Mouse (Mus musculus) testis, adult 2 months (tissue): Measurements from ENCODE around the gene Olfr653. TPM values are rescaled to one million over a fixed set of nuclear protein-coding genes. Genes with fewer than 3 reads are reported as not detected.

Experiments
- H3K27ac ChIP-seq: fragments of 200-500 bp; 2 replicates; pipeline ENCODE4 v1.5.1; 2012; ENCODE audit warnings: low read depth, low read length; ENCODE audit not compliant: control insufficient read depth, insufficient read depth
- H3K27me3 ChIP-seq: fragments of 200-500 bp; 2 replicates; pipeline ENCODE4 v1.6.1; 2012; ENCODE audit warnings: mild to moderate bottlenecking, low read length, moderate library complexity; ENCODE audit not compliant: control insufficient read depth, insufficient read depth
- H3K36me3 ChIP-seq: fragments of 200-500 bp; 2 replicates; pipeline ENCODE4 v1.6.1; 2012; ENCODE audit warnings: mild to moderate bottlenecking, low read length; ENCODE audit not compliant: control insufficient read depth, insufficient read depth
- H3K4me1 ChIP-seq: fragments of 200-500 bp; 2 replicates; pipeline ENCODE4 v1.6.1; 2012; ENCODE audit warnings: low read length; ENCODE audit not compliant: control insufficient read depth, insufficient read depth
- H3K4me3 ChIP-seq: fragments of 200-500 bp; 2 replicates; pipeline ENCODE4 v1.5.1; 2012; ENCODE audit warnings: low read depth, mild to moderate bottlenecking, low read length, moderate library complexity, mixed read lengths; ENCODE audit not compliant: control insufficient read depth
- CTCF ChIP-seq: fragments of 200-500 bp; IDR thresholded peaks from 2 replicates; pipeline ENCODE4 v1.5.1; 2012; ENCODE audit warnings: low read depth, mild to moderate bottlenecking, inconsistent platforms, low read length, moderate library complexity; ENCODE audit not compliant: control insufficient read depth, insufficient read depth, insufficient replicate concordance
- POLR2A ChIP-seq: fragments of 200-500 bp; IDR thresholded peaks from 2 replicates; pipeline ENCODE4 v1.6.1; 2012; ENCODE audit warnings: low read depth, mild to moderate bottlenecking, inconsistent platforms, low read length, moderate library complexity; ENCODE audit not compliant: control insufficient read depth
- polyA plus RNA-seq: library from polyadenylated mRNA; depleted of rRNA; stranded (reverse); fragments of >200 nt; gene quantifications from 2 replicates; pipeline ENCODE4 v1.2.3, GENCODE M21; 2012; rRNA removed

The Olfr653 gene
- polyA plus RNA-seq, 1 experiment = 0.06 TPM

DNA sequence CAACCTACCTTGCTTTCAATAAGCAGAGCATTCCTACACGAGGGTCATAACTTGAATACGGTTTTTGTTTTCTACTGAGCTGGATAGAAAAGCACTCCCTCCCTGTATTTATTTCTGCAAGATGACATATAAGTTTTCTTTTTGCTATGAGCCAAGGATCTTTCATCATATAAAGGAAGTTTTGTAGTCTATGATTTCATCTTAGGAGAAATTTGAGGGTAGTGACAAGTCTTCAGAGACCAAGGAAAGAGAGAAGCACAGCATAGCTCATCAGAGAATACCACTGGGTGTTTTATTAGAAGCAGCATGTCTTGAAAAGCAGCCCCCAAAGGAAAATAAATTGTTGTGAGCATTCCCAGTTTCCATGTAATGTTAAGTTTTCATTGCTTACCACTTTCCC is 24.6 kb downstream of the Olfr653 start, which contains the start of gene Olfr655:
TSS of gene Olfr655 (minus strand) at position 101 of the 400 bp plus-strand sequence.
- TF ChIP-seq POLR2A = no peak
- no peak for TF ChIP-seq CTCF

DNA sequence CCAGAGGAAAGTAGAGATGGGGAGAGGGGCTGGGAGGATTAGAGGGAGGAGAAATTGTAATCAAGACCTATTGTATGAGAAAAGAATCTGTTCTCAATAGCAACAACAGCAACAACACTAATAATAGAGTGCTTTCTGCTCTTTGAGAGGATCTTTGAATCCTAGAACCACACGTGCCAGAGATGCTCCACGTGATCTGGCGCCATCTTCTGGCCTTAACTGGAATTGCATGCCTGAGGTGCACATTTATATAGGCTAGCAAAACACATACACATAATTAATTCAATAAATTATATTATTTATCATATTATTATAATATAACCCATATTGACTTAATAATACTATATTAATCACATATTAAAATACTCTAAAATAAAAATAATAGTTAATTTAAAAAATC is 26.1 kb downstream of the Olfr653 start:
- Histone ChIP-seq H3K4me1 (no peaks in the 10 kb centered on the region), H3K4me3 (no peak overlapping the region), H3K27me3 (no peaks in the 10 kb centered on the region), H3K27ac (no peak overlapping the region), H3K36me3 (no peaks in the 10 kb centered on the region)
- TF ChIP-seq CTCF (peak; percentile 86; the same call in 1 of the 2 replicates), POLR2A (no peak)

More for the DNA sequence above, 24.6 kb downstream of the Olfr653 start, which contains the start of gene Olfr655:
- H3K4me1 ChIP-seq = no peaks in the 10 kb centered on the region
- H3K27ac ChIP-seq = no peak within 1 kb of the TSS
- no peak within 1 kb of the TSS for H3K4me3 ChIP-seq
- no peaks in the 10 kb centered on the region for H3K27me3 ChIP-seq
- H3K36me3 ChIP-seq = no peaks in the 10 kb centered on the region

DNA sequence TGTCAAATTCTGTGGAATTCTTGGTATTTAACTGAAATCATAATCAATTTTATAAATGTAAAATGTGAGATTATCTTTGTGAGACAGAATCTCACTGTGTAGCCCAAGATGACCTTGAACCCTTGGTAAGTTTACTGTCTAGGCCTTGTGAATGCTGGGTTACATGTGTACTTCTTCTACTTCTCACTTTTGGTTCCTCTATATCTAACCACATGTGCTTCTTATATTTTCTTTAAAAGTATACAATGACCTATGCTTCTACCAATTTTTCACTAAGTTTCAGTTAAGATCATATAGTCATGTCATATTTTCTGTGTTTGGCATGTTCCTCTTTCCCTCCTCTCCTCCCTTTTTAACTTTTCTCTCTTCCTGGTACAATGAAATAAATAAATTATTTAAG is 27.6 kb downstream of the Olfr653 start:
- no peaks in the 10 kb centered on the region for H3K27me3 ChIP-seq
- no peak overlapping the region for H3K4me3 ChIP-seq
- H3K27ac ChIP-seq = no peak overlapping the region
- no peak for TF ChIP-seq POLR2A
- no peak for TF ChIP-seq CTCF
- H3K4me1 ChIP-seq = no peaks in the 10 kb centered on the region
- H3K36me3 ChIP-seq = no peaks in the 10 kb centered on the region

DNA sequence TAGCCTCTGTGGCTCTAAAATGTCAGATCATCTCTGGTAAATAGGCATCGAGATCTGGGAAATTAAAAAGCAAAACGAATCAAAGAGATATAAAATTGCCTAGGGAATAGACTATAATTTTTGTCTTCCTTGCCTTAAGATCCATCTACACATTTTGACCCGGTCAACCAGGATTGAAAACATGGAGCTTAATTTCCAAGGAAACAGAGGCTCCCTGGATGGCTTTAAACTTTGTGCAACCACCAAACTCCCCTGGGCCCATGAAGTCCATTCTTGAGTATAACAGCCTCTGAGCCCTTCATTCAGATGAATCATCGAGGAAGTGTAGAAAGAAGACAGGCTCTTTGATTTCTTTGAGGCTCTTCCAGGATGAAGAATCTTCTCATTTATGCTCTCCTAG is 36.5 kb downstream of the Olfr653 start, which contains the start of gene Olfr656:
TSS of gene Olfr656 (plus strand) at position 301 of the 400 bp plus-strand sequence.
- no peak within 1 kb of the TSS for H3K4me3 ChIP-seq
- H3K4me1 ChIP-seq = no peaks in the 10 kb centered on the region
- TF ChIP-seq CTCF (no peak), POLR2A (no peak)
- H3K27ac ChIP-seq = no peak within 1 kb of the TSS
- H3K27me3 ChIP-seq = no peaks in the 10 kb centered on the region
- H3K36me3 ChIP-seq = no peaks in the 10 kb centered on the region

DNA sequence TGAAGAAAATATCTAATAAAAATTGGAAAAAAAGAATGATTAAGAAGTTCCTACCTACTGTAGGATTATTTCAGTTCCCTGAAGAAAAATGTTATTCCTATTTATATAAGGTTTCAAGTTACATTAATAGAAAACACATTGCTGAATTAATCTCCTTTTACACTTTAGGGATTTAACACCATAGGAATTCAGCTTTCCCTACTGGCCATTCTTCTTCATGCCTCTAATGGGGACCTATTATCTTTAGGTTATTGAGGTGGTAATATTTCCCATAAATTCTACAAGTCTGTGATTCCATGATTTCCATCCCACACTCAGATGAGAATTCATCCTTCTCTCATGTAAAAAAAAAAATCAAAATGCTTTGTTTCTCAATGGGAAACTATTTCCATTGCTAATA is 47.4 kb downstream of the Olfr653 start, which contains the start of gene Olfr657:
TSS of gene Olfr657 (plus strand) at position 301 of the 400 bp plus-strand sequence.
- no peak within 1 kb of the TSS for H3K4me3 ChIP-seq
- no peaks in the 10 kb centered on the region for H3K27me3 ChIP-seq
- H3K4me1 ChIP-seq = no peaks in the 10 kb centered on the region
- TF ChIP-seq CTCF = no peak
- TF ChIP-seq POLR2A = no peak
- H3K36me3 ChIP-seq = no peaks in the 10 kb centered on the region
- H3K27ac ChIP-seq = no peak within 1 kb of the TSS

Other genes starting within 250 kb of the Olfr653 start
- gene Trim34b, start 247.8 kb upstream of the Olfr653 start, polyA plus RNA-seq = 0.24 and 0.74 TPM in 2 replicates
- gene Trim12c, start 224.0 kb upstream of the Olfr653 start, polyA plus RNA-seq = 0.40 and 0.98 TPM in 2 replicates
- gene Trim30b, start 207.4 kb upstream of the Olfr653 start, polyA plus RNA-seq = 0.07 and 0.08 TPM in 2 replicates
- gene Trim30c, start 176.5 kb upstream of the Olfr653 start, polyA plus RNA-seq = not detected in 2 replicates
- 0.17 and 0.32 TPM in 2 replicates for gene Trim30a, start 112.1 kb upstream of the Olfr653 start, polyA plus RNA-seq
- 0.25 and 0.38 TPM in 2 replicates for gene Trim30d, start 69.5 kb upstream of the Olfr653 start, polyA plus RNA-seq
- gene Olfr651, start 27.2 kb upstream of the Olfr653 start, polyA plus RNA-seq = not detected in 2 replicates
- gene Olfr652, start 16.4 kb upstream of the Olfr653 start, polyA plus RNA-seq = 0.20 TPM in 1 of 2 replicates, not detected in the other
- 0.64 and 0.87 TPM in 2 replicates for gene Olfr654, start 9.7 kb downstream of the Olfr653 start, polyA plus RNA-seq
- gene Olfr655, start 24.5 kb downstream of the Olfr653 start, polyA plus RNA-seq = not detected in 2 replicates
- gene Olfr656, start 36.6 kb downstream of the Olfr653 start, polyA plus RNA-seq = not detected in 2 replicates
- gene Olfr657, start 47.5 kb downstream of the Olfr653 start, polyA plus RNA-seq = not detected in 2 replicates
- not detected in 2 replicates for gene Olfr658, start 70.0 kb downstream of the Olfr653 start, polyA plus RNA-seq
- not detected in 2 replicates for gene Olfr659, start 89.4 kb downstream of the Olfr653 start, polyA plus RNA-seq
- gene Olfr661, start 109.2 kb downstream of the Olfr653 start, polyA plus RNA-seq = not detected in 2 replicates
- not detected in 2 replicates for gene Usp17le, start 200.2 kb downstream of the Olfr653 start, polyA plus RNA-seq